Mouse (Mus musculus) T-helper 2 cell (primary cell): ENCODE results near the gene Alg14.

Source experiments
- in situ Hi-C: fragments of 300-600 bp; cut with MboI, MseI; formaldehyde crosslinking; loops from one replicate; pipeline ENCODE4 v1.15.1; 2025; ENCODE audit warnings: high pct_unique_total_duplicates

The Alg14 gene

GRCm38 (mm10) chr3:121330244-121330646 is 38.7 kb downstream of the Alg14 start:
- in situ Hi-C loops = no loop called here

GRCm38 (mm10) chr3:121336234-121336890 is 44.8 kb downstream of the Alg14 start:
- in situ Hi-C loops = no loop called here

- in situ Hi-C loops = no loop called here
These were observed 47.1 kb downstream of the Alg14 start for GRCm38 (mm10) chr3:121338687-121339086.

GRCm38 (mm10) chr3:121340321-121340761 is 48.8 kb downstream of the Alg14 start:
- in situ Hi-C loops = no loop called here

GRCm38 (mm10) chr3:121343224-121343623 is 51.7 kb downstream of the Alg14 start:
- in situ Hi-C loops = no loop called here

GRCm38 (mm10) chr3:121344056-121344945 is 52.7 kb downstream of the Alg14 start:
- in situ Hi-C loops = no loop called here

- in situ Hi-C loops = no loop called here
These were observed 53.5 kb downstream of the Alg14 start for GRCm38 (mm10) chr3:121344951-121345642.

- in situ Hi-C loops = no loop called here
These were observed 54.0 kb downstream of the Alg14 start for GRCm38 (mm10) chr3:121345643-121346000.

- in situ Hi-C loops = no loop called here
These were observed 55.1 kb downstream of the Alg14 start for GRCm38 (mm10) chr3:121346507-121347267.

- in situ Hi-C loops = no loop called here
These were observed 57.2 kb downstream of the Alg14 start for GRCm38 (mm10) chr3:121348792-121349191.

GRCm38 (mm10) chr3:121349334-121350169 is 58.0 kb downstream of the Alg14 start:
- in situ Hi-C loops = no loop called here

GRCm38 (mm10) chr3:121351257-121351656 is 59.7 kb downstream of the Alg14 start:
- in situ Hi-C loops = no loop called here

- in situ Hi-C loops = no loop called here
These were observed 62.7 kb downstream of the Alg14 start for GRCm38 (mm10) chr3:121354281-121354680.

GRCm38 (mm10) chr3:121354861-121355470 is 63.4 kb downstream of the Alg14 start:
- in situ Hi-C loops = no loop called here

- in situ Hi-C loops = no loop called here
These were observed 64.0 kb downstream of the Alg14 start for GRCm38 (mm10) chr3:121355569-121355968.

- in situ Hi-C loops = no loop called here
These were observed 64.5 kb downstream of the Alg14 start for GRCm38 (mm10) chr3:121356111-121356510.

- in situ Hi-C loops = no loop called here
These were observed 65.5 kb downstream of the Alg14 start for GRCm38 (mm10) chr3:121357030-121357429.

- in situ Hi-C loops = no loop called here
These were observed 66.7 kb downstream of the Alg14 start for GRCm38 (mm10) chr3:121358285-121358684.

GRCm38 (mm10) chr3:121358850-121359249 is 67.3 kb downstream of the Alg14 start:
- in situ Hi-C loops = no loop called here

GRCm38 (mm10) chr3:121359272-121359671 is 67.7 kb downstream of the Alg14 start:
- in situ Hi-C loops = no loop called here
